ENCODE assay signal across 20 mouse cellular contexts in the genomic region with DNA sequence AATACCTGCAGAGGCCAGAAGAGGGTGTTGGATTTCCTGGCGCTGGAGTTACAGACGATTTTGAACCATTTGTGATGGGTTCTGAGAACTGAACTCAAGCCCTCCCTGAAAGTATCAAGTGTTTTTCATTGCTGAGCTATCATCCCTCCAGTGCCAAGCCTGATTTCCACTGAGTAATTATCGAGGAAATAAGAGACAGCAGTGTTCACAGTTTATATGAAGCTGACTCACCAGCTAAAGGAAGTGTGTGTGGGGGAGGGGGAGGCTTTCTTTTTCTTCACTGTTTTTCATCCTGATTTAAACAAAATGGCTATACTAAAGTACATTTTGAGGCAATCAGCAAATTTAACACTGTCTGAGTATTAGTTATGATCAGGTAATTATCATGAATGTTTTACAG.
DNase-seq lines count a peak whose midpoint lies in the region; ATAC-seq and TF ChIP-seq lines count a peak whose summit lies in the region.
"Had no signal": no experiment of that assay in that cellular context is flagged by ENCODE, and none has a peak within 500 bp of the region (broad histone marks: within the 10 kb centered on the region; RNA-seq: fewer than 3 reads in every experiment).

No protein-coding gene starts in this region.

- no peaks in the 10 kb centered on the region for H3K27me3 ChIP-seq in forebrain, embryonic 14.5 days (replicated peaks; ENCODE audit: control insufficient read depth, insufficient read depth, low read length)
- no peaks in the 10 kb centered on the region for H3K27me3 ChIP-seq in forebrain, embryonic 11.5 days (ENCODE audit: control insufficient read depth, insufficient read depth, low read length)
- H3K27me3 ChIP-seq: forebrain, embryonic 12.5 days; heart, embryonic 15.5 days; Patski had no signal

- H3K9ac ChIP-seq in forebrain, embryonic 14.5 days (ENCODE audit: low read length) = no peak overlapping the region
- H3K9ac ChIP-seq in forebrain, embryonic 11.5 days (ENCODE audit: low read length) = no peak overlapping the region
- H3K9ac ChIP-seq: forebrain, embryonic 12.5 days; heart, embryonic 15.5 days; hindbrain, embryonic 14.5 days had no signal

- no peak for ATAC-seq in forebrain, embryonic 14.5 days
- no peak for ATAC-seq in forebrain, embryonic 11.5 days (replicated peaks; ENCODE audit: low FRiP score)
- ATAC-seq: activated CD4-positive, CD25-positive, alpha-beta regulatory T cell, adult 4 months; Patski had no signal

- no peaks in the 10 kb centered on the region for H3K9me3 ChIP-seq in forebrain, embryonic 14.5 days (replicated peaks; ENCODE audit: control insufficient read depth, low read length)
- no peaks in the 10 kb centered on the region for H3K9me3 ChIP-seq in forebrain, embryonic 11.5 days (ENCODE audit: control insufficient read depth, low read length)
- H3K9me3 ChIP-seq: forebrain, embryonic 12.5 days; heart, embryonic 15.5 days had no signal

- intact Hi-C loops in left cerebral cortex, postnatal 14 days (cut with DNase I) = no loop called here
- intact Hi-C loops in left cerebral cortex, adult 2 months (cut with DNase I) = no loop called here

- no peak overlapping the region for H3K4me3 ChIP-seq in forebrain, embryonic 14.5 days (ENCODE audit: low read depth, low read length)
- no peak overlapping the region for H3K4me3 ChIP-seq in forebrain, embryonic 11.5 days (ENCODE audit: low read depth, low read length)
- H3K4me3 ChIP-seq in left cerebral cortex, adult 2 months = no peak overlapping the region
- H3K4me3 ChIP-seq: forebrain, embryonic 12.5 days; heart, embryonic 15.5 days had no signal

- no peaks in the 10 kb centered on the region for H3K36me3 ChIP-seq in forebrain, embryonic 14.5 days (ENCODE audit: control insufficient read depth, insufficient read depth, low read length)
- H3K36me3 ChIP-seq in forebrain, embryonic 11.5 days (ENCODE audit: control insufficient read depth, insufficient read depth, low read length) = no peaks in the 10 kb centered on the region
- H3K36me3 ChIP-seq: forebrain, embryonic 12.5 days; heart, embryonic 15.5 days had no signal

- H3K4me2 ChIP-seq in forebrain, embryonic 14.5 days (ENCODE audit: low read length) = no peak overlapping the region
- no peak overlapping the region for H3K4me2 ChIP-seq in forebrain, embryonic 11.5 days (ENCODE audit: low read depth, low read length, severe bottlenecking)
- H3K4me2 ChIP-seq: forebrain, embryonic 12.5 days; heart, embryonic 11.5 days; heart, embryonic 15.5 days; hindbrain, embryonic 14.5 days had no signal

- H3K27ac ChIP-seq in forebrain, embryonic 14.5 days (ENCODE audit: low read depth, low read length) = no peak overlapping the region
- no peak overlapping the region for H3K27ac ChIP-seq in forebrain, embryonic 11.5 days (ENCODE audit: low read depth, low read length)
- H3K27ac ChIP-seq in left cerebral cortex, adult 2 months = no peak overlapping the region
- H3K27ac ChIP-seq: forebrain, embryonic 12.5 days; heart, embryonic 15.5 days; hindbrain, embryonic 14.5 days had no signal

- H3K4me1 ChIP-seq in forebrain, embryonic 14.5 days (ENCODE audit: control insufficient read depth, insufficient read depth, low read length) = no peaks in the 10 kb centered on the region
- no peaks in the 10 kb centered on the region for H3K4me1 ChIP-seq in forebrain, embryonic 11.5 days (replicated peaks; ENCODE audit: control insufficient read depth, insufficient read depth, low read length)
- H3K4me1 ChIP-seq: forebrain, embryonic 12.5 days; heart, embryonic 15.5 days had no signal

- 76% methylated on average over 3 of the region's 3 CpGs for WGBS in forebrain, embryonic 14.5 days
- 88% methylated on average over 3 of the region's 3 CpGs for WGBS in forebrain, embryonic 11.5 days

- peak; percentile 37 for DNase-seq in forebrain, embryonic 14.5 days (ENCODE audit: low spot score)
- no peak for DNase-seq in forebrain, embryonic 11.5 days (ENCODE audit: low spot score)
- DNase-seq in left cerebral cortex, postnatal 14 days (ENCODE audit: low spot score in 2 of 2) = peak; percentile 19 to 32
- DNase-seq in left cerebral cortex, adult 2 months (ENCODE audit: extremely low spot score in 1 of 2, low spot score in 2 of 2) = no peak
- peak; percentile 3 for DNase-seq in lung, postnatal 10 days
- no peak for DNase-seq in lung, postnatal 4 days
- DNase-seq in brain, adult 2 months (ENCODE audit: low read depth, low spot score) = peak; percentile 59
- DNase-seq in thymus, postnatal 25 days = no peak
- DNase-seq: adrenal gland, postnatal 14 days; cerebellum, adult 2 months; cerebellum, postnatal 10 days; gastrocnemius, postnatal 36 days; heart, adult 18-20 months; heart, postnatal 14 days had no signal

- TF ChIP-seq CTCF in left cerebral cortex, adult 2 months (IDR thresholded peaks at IDR 0.05) = no peak

Comparison
In these comparisons a context has a peak if more than half of its experiments do, and no peak if none do; other contexts are left out.
1. DNase-seq: peak in forebrain, embryonic 14.5 days (single experiment), left cerebral cortex, postnatal 14 days (2 of 2), lung, postnatal 10 days (single experiment) and brain, adult 2 months (single experiment); none in forebrain, embryonic 11.5 days (single experiment), left cerebral cortex, adult 2 months (0 of 2), lung, postnatal 4 days (0 of 2) and thymus, postnatal 25 days (single experiment).